Mouse (Mus musculus): ENCODE measurements around the gene Afap1l2.

DNA sequence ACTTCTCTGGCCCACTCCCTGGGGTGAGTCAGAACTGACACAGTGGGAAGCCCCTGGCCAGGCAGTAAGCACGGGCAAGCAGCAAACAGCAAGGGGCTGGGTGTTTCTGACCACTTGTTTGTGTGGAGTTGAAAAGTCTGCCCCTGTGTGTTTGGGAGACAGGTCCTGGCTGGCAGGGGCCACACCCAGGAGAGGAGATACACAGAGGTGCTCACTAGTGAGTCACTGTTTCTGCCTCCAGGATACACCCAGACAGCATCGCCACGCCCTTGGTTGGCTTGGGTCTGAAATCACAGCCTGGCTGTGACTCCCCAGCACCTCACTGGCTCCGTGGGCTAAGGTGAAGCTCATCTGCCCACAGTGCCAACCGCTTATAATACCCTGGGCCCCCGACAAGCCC is 72.9 kb downstream of the Afap1l2 start:
- TF ChIP-seq POLR2A (IDR thresholded peaks at IDR 0.05; ENCODE audit: insufficient read length, low read depth) = no peak
- no peak for TF ChIP-seq E2F4 (IDR thresholded peaks at IDR 0.05; ENCODE audit: insufficient read depth)
- TF ChIP-seq MAX (IDR thresholded peaks at IDR 0.05; ENCODE audit: low read depth) = no peak
- TF ChIP-seq MYOG (IDR thresholded peaks at IDR 0.05; ENCODE audit: control insufficient read depth in 1 of 3, insufficient read depth in 1 of 3, insufficient read length in 2 of 3, low read depth in 2 of 3) = no peak
